Mouse (Mus musculus): Measurements from ENCODE around the gene Kalrn.

GRCm38 (mm10) chr16:34305586-34305985, 267.7 kb downstream of the Kalrn start:
- TF ChIP-seq CTCF (IDR thresholded peaks at IDR 0.05; ENCODE audit: extremely low read depth, insufficient read depth, low read length) (no peak), POLR2A (IDR thresholded peaks at IDR 0.05; ENCODE audit: extremely low read depth, insufficient read depth, low read length) (no peak)
